Mouse (Mus musculus) hindbrain, embryonic 12.5 days (tissue): ENCODE measurements around the gene Numb. TPM values are rescaled to one million over a fixed set of nuclear protein-coding genes. Genes with fewer than 3 reads are reported as not detected.

ENCODE experiments used
- polyA plus RNA-seq: library from polyadenylated mRNA; unstranded; fragments of >200 nt; fragmentation: Nextera tagmentation; extraction: Ambion mirVana; gene quantifications from 2 replicates; pipeline ENCODE4 v1.2.1, GENCODE M21; 2016

Numb gene
- polyA plus RNA-seq, 1 experiment from 2014 or later: 31.5 TPM

Other genes with a start within 250 kb of the Numb start
- 77.5 and 80.0 TPM in 2 replicates for gene Psen1, start 233.8 kb downstream of the Numb start, polyA plus RNA-seq
- gene Papln, start 158.3 kb downstream of the Numb start, polyA plus RNA-seq: 0.10 and 0.26 TPM in 2 replicates
- 18.5 and 18.7 TPM in 2 replicates for gene Riox1, start 28.7 kb upstream of the Numb start, polyA plus RNA-seq
- not detected in 2 replicates for gene Heatr4, start 62.9 kb upstream of the Numb start, polyA plus RNA-seq
- gene Acot2, start 65.9 kb upstream of the Numb start, polyA plus RNA-seq: 16.1 and 18.0 TPM in 2 replicates
- 60.6 and 70.2 TPM in 2 replicates for gene Acot1, start 87.6 kb upstream of the Numb start, polyA plus RNA-seq
- gene Acot4, start 116.4 kb upstream of the Numb start, polyA plus RNA-seq: 0.25 and 0.59 TPM in 2 replicates
- not detected in 2 replicates for gene Gm49366, start 117.0 kb upstream of the Numb start, polyA plus RNA-seq
- 0.34 and 0.61 TPM in 2 replicates for gene Acot3, start 130.2 kb upstream of the Numb start, polyA plus RNA-seq
- not detected in 2 replicates for gene Acot5, start 147.4 kb upstream of the Numb start, polyA plus RNA-seq
- gene Acot6, start 178.7 kb upstream of the Numb start, polyA plus RNA-seq: 1.0 and 1.3 TPM in 2 replicates
- gene Dnal1, start 192.4 kb upstream of the Numb start, polyA plus RNA-seq: 8.7 and 11.2 TPM in 2 replicates
- gene Pnma1, start 226.6 kb upstream of the Numb start, polyA plus RNA-seq: 3.8 and 4.2 TPM in 2 replicates